Mouse (Mus musculus) G1E (cell line): ENCODE data around the gene Sesn2. TPM values are rescaled to one million over a fixed set of nuclear protein-coding genes. Genes with fewer than 3 reads are reported as not detected.
"Not testable (repeated sequence)": the region's sequence is repeated elsewhere in the genome, so short reads cannot be mapped to it uniquely, and the experiment has no call there.

ENCODE experiments used
- ATAC-seq: 2 replicates; pipeline ENCODE4 v1.8.0; 2016; ENCODE audit warnings: mild to moderate bottlenecking; ENCODE audit not compliant: insufficient number of reproducible peaks, poor library complexity, low FRiP score, severe bottlenecking; ENCODE audit errors: extremely low read depth
- DNase-seq: peaks from one replicate; pipeline ENCODE4 v3.0.0; 2012; ENCODE audit warnings: low spot score
- H3K27me3 ChIP-seq: 2 replicates; pipeline ENCODE4 v1.6.1; 2012; ENCODE audit warnings: mild to moderate bottlenecking, low read length, inconsistent platforms; ENCODE audit not compliant: insufficient read depth
- H3K36me3 ChIP-seq: replicated peaks from 2 replicates; pipeline ENCODE3; 2012; ENCODE audit warnings: mild to moderate bottlenecking, inconsistent platforms
- H3K4me1 ChIP-seq: 2 replicates; pipeline ENCODE4 v1.6.1; 2012; ENCODE audit warnings: low read depth, low read length, inconsistent platforms, mixed read lengths; ENCODE audit not compliant: insufficient read depth
- H3K4me3 ChIP-seq: 2 replicates; pipeline ENCODE4 v1.5.1; 2012; ENCODE audit warnings: low read depth, mild to moderate bottlenecking, inconsistent platforms, low read length, moderate library complexity, mixed read lengths
- H3K9me3 ChIP-seq: replicated peaks from 2 replicates; pipeline ENCODE4 v1.6.1; 2012; ENCODE audit warnings: inconsistent platforms
- CTCF ChIP-seq: IDR thresholded peaks from 2 replicates; pipeline ENCODE4 v1.5.1; 2012; ENCODE audit warnings: low read depth, low read length, inconsistent platforms, mixed read lengths
- GATA1 ChIP-seq: IDR thresholded peaks from 2 replicates; pipeline ENCODE4 v1.6.1; 2012; ENCODE audit warnings: borderline replicate concordance, low read length, inconsistent platforms, mixed read lengths
- GATA2 ChIP-seq: IDR thresholded peaks from 2 replicates; pipeline ENCODE4 v1.6.1; 2012; ENCODE audit warnings: low read depth, low read length, inconsistent platforms, borderline replicate concordance
- POLR2AphosphoS5 ChIP-seq: IDR thresholded peaks from 2 replicates; pipeline ENCODE4 v1.6.1; 2012; ENCODE audit warnings: low read depth, low read length, inconsistent platforms; ENCODE audit not compliant: insufficient replicate concordance
- TAL1 ChIP-seq: conservative IDR thresholded peaks from 2 replicates; pipeline ENCODE4 v1.6.1; 2012; ENCODE audit warnings: low read depth, low read length, inconsistent platforms, mixed read lengths
- polyA plus RNA-seq: library from polyadenylated mRNA; stranded (reverse); fragments of >175 nt; gene quantifications from 2 replicates; pipeline ENCODE4 v1.2.3, GENCODE M21; 2012
- total RNA-seq, 2 experiments: library from RNA; stranded (forward) in 1 of 2; stranded (reverse) in 1 of 2; fragments of 200-1000 nt in 1 of 2; fragments of >200 nt in 1 of 2; fragmentation: Nextera tagmentation in 1 of 2; gene quantifications; 2 replicates each; pipeline ENCODE4 v1.2.3; 2014 to 2017

Sesn2 gene
- total and polyA plus RNA-seq, 3 experiments: 7.5 to 51.8 (median 41.0) TPM

- DNase-seq: no peak
- no peak for TF ChIP-seq POLR2AphosphoS5
- TF ChIP-seq TAL1: no peak
- TF ChIP-seq GATA1: no peak
- no peak for TF ChIP-seq CTCF
- TF ChIP-seq GATA2: no peak
Observed at GRCm38 (mm10) chr4:132484820-132485219, 25.5 kb downstream of the Sesn2 start.

GRCm38 (mm10) chr4:132484231-132484630 lies 26.1 kb downstream of the Sesn2 start:
- no peaks in the 10 kb centered on the region for H3K36me3 ChIP-seq

More at GRCm38 (mm10) chr4:132484820-132485219, 25.5 kb downstream of the Sesn2 start:
- no peak overlapping the region for H3K4me3 ChIP-seq
- H3K27me3 ChIP-seq: peaks cover 9% of the 10 kb centered on the region; the same call in 1 of the 2 replicates
- no peak for ATAC-seq
- H3K9me3 ChIP-seq: no peaks in the 10 kb centered on the region
- no peaks in the 10 kb centered on the region; the same call in 1 of the 2 replicates for H3K4me1 ChIP-seq
- no peaks in the 10 kb centered on the region for H3K36me3 ChIP-seq

GRCm38 (mm10) chr4:132482956-132483608 lies 27.2 kb downstream of the Sesn2 start:
- DNase-seq (no peak), ATAC-seq (no peak)
- 0 out of 2 replicates have a peak, but pooled peaks cover 1% of the 10 kb centered on the region for H3K27me3 ChIP-seq
- H3K36me3 ChIP-seq: no peaks in the 10 kb centered on the region
- H3K9me3 ChIP-seq: no peaks in the 10 kb centered on the region
- no peak overlapping the region for H3K4me3 ChIP-seq
- peaks cover 2% of the 10 kb centered on the region; the same call in 1 of the 2 replicates for H3K4me1 ChIP-seq
- TF ChIP-seq GATA2 (no peak), TAL1 (no peak), CTCF (no peak), POLR2AphosphoS5 (no peak), GATA1 (no peak)

More at GRCm38 (mm10) chr4:132484231-132484630, 26.1 kb downstream of the Sesn2 start:
- TF ChIP-seq POLR2AphosphoS5: no peak
- no peak for TF ChIP-seq GATA2
- TF ChIP-seq GATA1: no peak
- no peak for TF ChIP-seq CTCF
- no peak for TF ChIP-seq TAL1
- no peak for ATAC-seq
- Histone ChIP-seq H3K27me3 (peaks cover 7% of the 10 kb centered on the region; the same call in 1 of the 2 replicates), H3K9me3 (no peaks in the 10 kb centered on the region), H3K4me1 (no peaks in the 10 kb centered on the region; the same call in 1 of the 2 replicates), H3K4me3 (no peak overlapping the region)
- DNase-seq: no peak

GRCm38 (mm10) chr4:132482104-132482503 lies 28.2 kb downstream of the Sesn2 start:
- not testable (repeated sequence) for DNase-seq, H3K27me3 ChIP-seq, H3K4me1 ChIP-seq, H3K9me3 ChIP-seq, H3K36me3 ChIP-seq, H3K4me3 ChIP-seq, ATAC-seq

GRCm38 (mm10) chr4:132477833-132478232 lies 32.5 kb downstream of the Sesn2 start:
- no peaks in the 10 kb centered on the region for H3K36me3 ChIP-seq
- H3K9me3 ChIP-seq: no peaks in the 10 kb centered on the region
- no peak overlapping the region for H3K4me3 ChIP-seq
- peaks cover 18% of the 10 kb centered on the region; the same call in 1 of the 2 replicates for H3K27me3 ChIP-seq
- H3K4me1 ChIP-seq: peaks cover 12% of the 10 kb centered on the region; the same call in 1 of the 2 replicates
- no peak for TF ChIP-seq CTCF
- TF ChIP-seq GATA2: no peak
- TF ChIP-seq TAL1: no peak
- TF ChIP-seq POLR2AphosphoS5: no peak
- TF ChIP-seq GATA1: no peak
- ATAC-seq (no peak), DNase-seq (no peak)

- Histone ChIP-seq H3K27me3 (peaks cover 18% of the 10 kb centered on the region; the same call in 1 of the 2 replicates), H3K9me3 (no peaks in the 10 kb centered on the region), H3K4me3 (no peak overlapping the region), H3K4me1 (peaks cover 12% of the 10 kb centered on the region; the same call in 1 of the 2 replicates), H3K36me3 (no peaks in the 10 kb centered on the region)
- no peak for ATAC-seq
- DNase-seq: no peak
- TF ChIP-seq GATA2 (no peak), GATA1 (no peak), POLR2AphosphoS5 (no peak)
Observed at GRCm38 (mm10) chr4:132475895-132476878, 34.1 kb downstream of the Sesn2 start.
